Mouse (Mus musculus) adrenal gland, adult 8-10 months (tissue): ENCODE data around the gene Myg1. TPM values are rescaled to one million over a fixed set of nuclear protein-coding genes. Genes with fewer than 3 reads are reported as not detected.
A peak's percentile ranks its signal among the peaks of the same experiment; 100 is the strongest.
"Not testable (repeated sequence)": the region's sequence is repeated elsewhere in the genome, so short reads cannot be mapped to it uniquely, and the experiment has no call there.

Experiments used
- DNase-seq: peaks from one replicate; pipeline ENCODE4 v3.0.0; 2022
- total RNA-seq, 4 experiments: library from RNA; stranded (reverse); gene quantifications; 2 replicates each; pipeline ENCODE4 v1.2.4; 2022

The Myg1 gene
- 10 to 100 TPM; 65.4 to 96.8 (median 89.3) TPM for total RNA-seq

DNA sequence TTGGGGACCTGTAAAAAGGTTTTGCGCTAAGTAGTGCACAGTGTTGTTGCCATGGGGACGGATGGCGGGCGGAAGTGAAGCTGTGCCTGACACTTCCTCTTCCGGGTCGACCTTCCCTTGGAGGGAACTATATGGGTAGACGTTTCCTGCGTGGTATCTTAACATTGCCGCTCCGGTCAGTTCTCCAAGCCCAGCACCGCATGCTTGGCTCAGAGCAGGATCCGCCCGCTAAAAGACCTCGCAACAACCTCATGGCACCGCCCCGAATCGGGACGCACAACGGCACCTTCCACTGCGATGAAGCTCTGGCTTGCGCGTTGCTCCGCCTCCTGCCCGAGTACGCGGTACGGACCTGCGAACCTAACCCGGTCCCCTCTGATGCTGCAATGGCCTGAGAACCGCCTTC is at the start of gene Myg1:
Gene Myg1 (plus strand): TSS at position 100 of the 406 bp plus-strand sequence.
- peak; percentile 80 for DNase-seq

DNA sequence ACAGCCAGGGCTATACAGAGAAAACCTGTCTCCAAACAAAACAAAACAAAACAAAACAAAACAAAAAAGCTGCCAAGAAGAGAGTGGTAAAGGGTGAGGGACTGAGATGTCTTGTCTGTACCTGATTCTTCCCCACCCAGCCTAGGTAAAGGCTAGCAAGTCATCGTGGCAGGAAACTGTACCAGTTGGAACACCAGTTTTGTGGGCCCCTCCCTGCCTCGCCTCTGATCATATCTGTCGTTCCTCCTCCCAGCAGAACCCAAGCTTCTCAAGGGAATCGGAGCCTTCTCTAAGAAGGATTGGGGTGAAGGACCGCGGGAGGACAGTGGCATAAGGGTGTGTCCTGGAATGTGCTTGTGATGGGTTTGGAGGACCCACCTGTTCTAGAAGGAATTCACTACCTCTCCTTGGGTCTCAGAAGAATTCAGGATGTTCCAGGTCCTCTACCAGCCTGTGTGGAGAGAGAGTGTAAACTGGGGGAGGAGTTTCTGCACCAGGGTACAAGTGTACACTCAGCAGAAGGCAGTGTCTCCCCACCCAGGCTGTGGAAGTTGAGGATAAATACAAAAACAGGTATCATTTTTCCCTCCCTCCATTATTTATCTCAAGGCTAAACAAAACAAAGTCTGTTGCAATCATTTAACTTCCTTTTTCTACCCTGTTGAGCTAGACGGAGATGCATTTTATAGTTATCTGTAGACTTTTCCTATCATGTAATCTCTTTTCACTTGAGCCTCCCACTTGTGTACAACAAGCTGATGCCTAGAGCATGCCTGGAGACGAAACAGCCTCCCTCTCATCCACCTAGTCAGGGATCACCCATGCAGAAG is 48.8 kb upstream of the Myg1 start:
- DNase-seq = no peak

DNA sequence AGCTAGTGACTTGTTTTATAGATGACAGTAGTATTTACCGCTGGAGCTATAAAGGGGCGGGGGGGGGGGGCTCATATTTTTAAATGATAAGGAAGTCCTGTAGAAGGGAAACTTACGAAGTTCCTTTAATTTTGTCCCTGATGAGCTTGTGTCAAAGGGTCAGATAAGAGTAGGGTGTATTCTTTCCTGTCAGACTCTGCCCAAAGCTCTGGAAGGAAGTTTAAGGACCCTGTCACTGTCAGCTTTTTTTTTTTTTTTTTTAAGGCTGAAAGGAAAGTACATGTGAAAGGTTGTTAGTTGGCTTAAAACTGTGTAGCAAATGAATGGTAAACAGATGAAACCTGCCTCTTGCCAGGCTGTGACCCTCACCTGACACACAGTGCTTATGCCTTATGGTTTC is 47.9 kb upstream of the Myg1 start:
- no peak for DNase-seq

DNA sequence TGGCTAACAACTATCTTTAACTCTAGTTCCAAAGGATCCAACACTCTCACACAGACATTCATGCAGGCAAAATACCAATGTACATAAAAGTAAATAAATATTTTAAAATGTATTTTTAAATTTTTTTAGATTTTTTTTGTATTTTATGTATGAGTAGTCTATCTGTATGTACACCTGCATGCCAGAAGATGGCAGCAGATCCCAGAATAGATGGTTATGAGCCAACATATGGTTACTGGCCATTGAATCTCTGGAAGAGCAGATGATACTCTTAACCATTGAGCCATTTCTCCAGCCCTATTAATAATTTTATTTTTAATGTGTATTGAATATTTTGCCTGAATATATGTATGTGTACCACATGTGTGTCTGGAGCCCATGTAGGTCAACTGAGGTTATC is 44.1 kb upstream of the Myg1 start:
- no peak for DNase-seq

DNA sequence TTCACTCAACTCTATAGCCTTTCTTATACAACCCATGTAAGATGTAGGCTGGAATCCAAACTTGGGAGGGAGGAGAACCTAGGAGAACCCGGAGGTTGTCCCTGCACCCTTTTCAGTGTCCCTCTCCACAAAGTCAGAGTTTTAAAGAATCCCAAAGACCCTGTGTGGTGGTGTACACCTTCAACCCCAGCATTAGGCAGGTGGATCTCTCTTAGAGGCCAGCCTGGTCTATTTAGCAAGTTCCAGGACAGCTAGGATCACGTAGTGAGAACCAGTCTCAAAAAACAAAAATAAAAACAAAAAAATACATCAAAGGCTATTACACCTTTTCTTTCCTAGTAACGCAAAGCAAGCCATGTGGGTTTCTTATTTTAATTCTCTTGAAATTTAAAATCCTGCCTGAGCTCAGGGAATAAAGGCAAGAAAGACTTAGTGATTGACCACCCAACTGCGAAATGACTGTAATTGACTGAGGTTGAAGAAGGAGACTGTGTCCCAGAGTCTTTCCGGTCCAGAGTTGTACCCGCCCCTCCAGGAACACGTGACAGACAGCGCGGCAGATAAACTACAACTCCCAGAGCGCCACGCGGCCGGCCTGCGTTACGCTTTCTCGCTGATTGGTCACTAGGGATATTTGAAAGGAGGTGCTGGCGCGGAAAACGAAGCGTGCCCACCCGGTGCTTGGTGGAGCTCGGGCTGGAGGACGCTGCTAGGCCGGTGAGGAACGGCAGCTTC is 35.7 kb upstream of the Myg1 start, which contains the start of gene Espl1:
Gene Espl1 (plus strand): TSS at position 634 of the 735 bp plus-strand sequence.
- DNase-seq = peak; percentile 90

DNA sequence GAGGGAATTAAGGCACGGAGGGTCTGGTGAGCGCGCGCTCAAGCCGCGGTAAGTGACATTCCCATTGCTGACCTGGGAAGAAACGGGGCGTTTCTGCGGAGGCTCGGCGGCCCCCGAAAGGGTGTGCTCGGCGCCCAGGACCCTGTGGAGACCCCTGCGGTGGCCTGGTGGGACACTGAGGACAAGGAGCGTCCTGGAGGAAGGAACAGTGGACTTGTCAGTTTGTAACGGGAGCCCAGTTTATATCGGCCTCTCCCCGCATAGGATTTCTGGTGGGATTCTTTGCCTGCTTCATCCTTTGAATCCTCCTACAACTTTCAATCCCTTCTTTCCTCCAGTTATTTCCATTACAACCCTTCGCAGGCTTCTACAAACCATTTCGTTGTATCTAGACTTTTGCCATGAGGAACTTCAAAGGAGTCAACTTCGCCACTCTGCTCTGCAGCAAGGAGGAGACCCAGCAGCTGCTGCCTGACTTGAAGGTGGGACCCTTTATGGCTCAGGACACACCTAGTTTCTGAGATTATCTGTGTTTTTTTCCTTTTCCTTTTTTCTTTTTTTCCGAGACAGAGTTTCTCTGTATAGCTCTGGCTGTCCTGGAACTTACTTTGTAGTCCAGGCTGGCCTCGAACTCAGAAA is 35.0 kb upstream of the Myg1 start:
- DNase-seq = no peak

DNA sequence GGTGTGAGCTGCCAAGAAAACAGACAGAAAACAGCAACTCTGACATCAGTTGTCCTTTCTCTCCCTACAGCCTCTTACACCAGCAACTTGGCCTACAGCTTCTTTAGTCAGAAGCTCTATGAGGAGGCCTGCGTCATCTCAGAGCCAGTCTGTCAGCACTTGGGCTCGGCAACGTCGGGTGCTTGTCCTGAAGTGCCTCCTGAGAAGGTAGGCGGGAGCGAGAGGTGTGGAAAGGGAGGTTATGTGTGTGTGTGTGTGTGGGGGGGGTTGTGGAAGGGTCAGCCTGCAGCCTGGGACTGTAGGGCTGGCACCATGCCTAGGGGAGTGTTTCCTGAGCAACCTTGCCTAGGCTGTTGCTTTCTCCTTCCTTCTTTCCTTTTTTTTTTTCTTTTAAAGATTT is 29.0 kb upstream of the Myg1 start:
- no peak for DNase-seq

DNA sequence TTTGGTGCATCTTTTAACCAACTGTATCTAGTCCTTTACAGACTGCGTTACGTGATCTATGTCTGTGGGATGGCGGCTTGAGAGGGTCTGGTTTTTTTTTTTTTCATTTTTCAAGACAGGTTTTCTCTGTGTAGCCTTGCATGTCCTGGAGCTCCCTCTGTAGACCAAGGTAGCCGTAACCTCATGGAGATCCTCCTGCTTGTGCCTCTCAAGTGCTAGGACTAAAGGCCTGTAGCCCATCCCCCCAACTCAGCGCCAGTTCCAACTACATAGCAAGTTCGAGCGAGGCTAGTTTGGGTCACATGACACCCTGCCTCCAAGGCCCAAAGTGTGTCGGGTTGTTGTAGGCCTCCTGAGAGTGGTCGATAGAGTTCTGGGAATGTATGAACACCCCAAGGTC is 22.8 kb upstream of the Myg1 start:
- DNase-seq = no peak

DNA sequence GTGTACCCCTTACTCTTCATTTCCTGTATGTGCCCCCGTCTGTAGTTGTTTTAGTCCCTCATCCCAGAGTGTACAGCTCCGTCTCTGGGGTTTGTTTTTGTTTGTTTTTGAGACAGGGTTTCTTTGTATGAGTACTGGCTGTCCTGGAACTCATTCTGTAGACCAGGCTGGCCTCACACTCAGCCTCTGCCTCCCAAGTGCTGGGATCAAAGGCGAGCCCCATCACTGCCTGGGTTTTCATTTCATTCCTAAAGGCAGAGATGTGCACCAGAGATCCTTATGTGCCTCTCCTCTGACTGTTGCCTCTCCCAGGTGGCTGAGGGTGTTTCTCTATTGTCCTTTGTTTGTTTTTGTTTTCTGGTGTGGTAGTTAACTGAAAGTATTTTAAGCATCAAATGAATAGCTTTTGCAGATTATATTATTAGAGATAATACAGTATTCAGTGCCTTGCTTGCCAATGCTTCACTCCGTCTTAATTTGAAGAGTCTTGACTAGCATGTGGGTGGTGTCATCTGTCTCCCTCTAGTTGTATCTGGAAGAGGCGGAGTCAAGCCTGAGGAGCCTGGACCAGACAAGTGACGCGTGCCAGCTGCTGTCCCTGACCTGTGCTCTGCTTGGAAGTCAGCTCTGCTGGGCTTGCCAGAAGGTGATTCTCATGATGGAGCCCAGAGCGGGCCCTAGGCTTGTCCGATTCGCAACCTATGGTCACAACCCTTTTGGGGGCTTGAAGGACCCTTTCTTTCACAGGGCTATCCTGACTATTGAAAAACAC is 21.2 kb upstream of the Myg1 start:
- DNase-seq = peak; percentile 49

DNA sequence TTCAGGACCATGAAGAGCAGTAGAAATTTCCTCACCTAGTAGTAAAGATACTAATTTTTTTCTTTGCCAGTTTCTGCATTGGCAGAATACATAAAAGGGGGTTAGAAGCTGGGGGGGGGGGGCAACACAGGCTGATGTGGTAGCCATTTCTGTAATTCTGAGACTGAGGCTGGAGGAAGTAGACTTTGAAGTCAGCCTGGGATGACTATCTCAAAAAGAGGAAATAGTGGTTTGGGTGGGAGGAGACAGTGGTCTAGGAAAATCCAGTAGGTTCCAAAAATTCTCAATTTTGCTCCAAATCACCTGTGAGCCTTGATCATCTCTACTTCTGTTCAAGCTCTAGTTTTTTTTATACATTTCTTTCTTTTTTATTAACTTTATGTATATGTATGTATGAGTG is 20.0 kb upstream of the Myg1 start:
- DNase-seq = no peak

DNA sequence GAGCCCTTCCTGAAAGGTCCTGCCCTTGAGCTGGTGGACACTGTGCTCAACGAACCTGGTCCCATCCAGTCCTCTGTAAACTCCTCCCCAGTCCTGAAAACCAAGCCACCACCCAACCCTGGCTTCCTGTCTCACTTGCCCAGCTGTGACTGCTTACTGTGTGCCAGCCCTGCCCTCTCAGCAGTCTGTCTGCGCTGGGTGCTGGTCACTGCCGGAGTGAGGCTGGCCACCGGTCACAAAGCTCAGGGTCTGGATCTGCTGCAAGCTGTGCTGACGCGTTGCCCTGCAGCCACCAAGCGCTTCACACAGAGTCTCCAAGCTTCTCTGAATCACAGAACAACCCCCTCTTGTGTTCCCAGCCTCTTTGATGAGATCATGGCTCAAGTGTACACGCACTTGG is 16.2 kb upstream of the Myg1 start:
- no peak for DNase-seq

DNA sequence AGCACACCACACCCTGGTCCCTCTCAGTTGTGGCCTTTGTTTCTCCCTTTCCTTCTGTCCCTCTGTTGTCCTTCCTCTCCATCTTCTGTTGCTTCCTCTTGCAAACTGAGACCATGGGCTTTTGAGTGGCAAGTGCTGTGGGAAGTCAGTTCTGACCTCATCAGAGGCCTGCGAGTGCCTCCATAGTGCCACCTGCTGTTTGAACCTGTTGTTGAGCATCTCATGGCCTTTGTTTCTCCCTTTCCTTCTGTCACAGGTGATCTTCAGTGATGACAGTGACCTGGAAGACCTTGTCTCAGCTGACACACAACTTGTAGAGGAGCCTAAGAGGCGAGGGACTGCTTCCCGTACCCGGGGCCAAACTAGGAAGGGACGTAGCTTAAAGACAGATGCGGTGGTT is 15.2 kb upstream of the Myg1 start:
- DNase-seq = peak; percentile 33

DNA sequence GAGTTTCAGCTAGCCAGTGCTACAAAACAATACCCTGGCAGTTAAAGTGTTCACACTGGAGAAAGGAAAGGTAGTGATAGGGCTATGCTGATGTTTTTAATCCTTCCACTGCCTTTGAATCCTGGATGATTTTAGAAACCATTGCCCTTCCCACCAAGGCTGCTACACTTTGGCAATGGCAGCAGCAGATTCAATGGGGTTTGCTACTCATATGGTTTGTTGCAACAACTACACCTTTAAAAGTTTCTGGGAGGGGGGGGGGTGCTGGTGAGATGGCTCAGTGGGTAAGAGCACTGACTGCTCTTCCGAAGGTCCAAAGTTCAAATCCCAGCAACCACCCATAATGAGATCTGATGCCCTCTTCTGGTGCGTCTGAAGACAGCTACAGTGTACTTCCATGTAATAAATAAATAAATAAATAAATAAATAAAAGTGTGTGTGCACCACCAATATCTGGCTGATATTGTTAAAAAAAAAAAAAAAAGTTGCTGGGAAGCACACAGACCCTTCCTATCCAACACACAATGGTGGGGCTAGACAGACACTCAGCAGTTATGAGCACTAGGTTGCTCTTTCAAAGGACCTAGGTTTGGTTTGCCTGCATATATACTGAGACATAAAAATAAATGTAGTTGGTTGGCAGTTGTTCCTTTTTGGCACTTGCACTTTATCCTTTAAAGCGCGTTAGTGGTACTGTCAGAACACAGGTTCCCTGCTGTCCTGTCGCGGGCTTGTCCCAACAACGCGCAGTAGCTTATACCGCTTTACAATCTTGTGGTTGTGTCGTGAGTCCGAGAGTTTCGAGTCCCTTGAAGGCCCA is 6.6 kb upstream of the Myg1 start:
- DNase-seq = no peak

DNA sequence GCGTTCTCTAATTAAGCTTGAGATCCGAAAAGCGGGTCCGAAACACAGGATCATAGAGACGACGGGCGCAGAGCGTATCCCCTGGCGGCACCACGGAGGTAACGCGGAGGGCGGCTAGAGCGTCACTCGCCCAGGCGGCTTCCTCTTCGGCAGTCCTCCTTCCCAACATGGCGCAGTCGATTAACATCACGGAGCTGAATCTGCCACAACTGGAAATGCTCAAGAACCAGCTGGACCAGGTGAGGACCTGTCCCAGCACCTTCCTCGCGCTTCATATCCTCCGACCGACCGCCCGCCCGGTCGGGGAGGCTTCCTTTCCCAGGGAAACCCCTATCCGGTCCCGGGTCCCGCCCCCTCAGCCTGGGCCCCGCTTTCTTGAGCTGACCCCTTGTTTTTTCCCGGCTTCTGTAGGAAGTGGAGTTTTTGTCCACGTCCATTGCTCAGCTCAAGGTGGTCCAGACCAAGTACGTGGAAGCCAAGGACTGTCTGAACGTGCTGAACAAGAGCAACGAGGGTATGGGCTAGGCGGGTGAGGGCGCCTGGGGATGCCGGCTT is 5.4 kb upstream of the Myg1 start, which contains the start of gene Pfdn5:
Gene Pfdn5 (plus strand): TSS at position 95 of the 555 bp plus-strand sequence.
- DNase-seq = peak; percentile 76

DNA sequence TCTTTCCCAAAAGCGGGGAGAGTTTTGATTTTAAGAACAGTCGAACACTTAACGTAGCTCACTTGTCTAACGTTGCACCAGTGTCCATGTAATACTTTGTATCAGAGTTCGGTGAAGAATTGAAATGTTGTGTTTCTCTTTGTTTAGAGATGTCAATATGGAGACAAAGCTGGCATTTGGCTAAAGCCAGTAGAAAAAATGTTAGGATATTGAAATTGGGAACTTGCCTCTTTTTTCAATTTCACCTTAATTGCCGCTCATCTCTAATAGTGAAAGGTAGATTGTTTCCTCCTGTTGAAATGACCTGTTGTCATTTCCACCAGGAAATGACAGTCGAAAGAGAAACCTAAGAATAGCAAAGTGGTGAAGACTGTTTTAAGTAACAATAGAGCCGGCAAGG is 4.6 kb upstream of the Myg1 start:
- DNase-seq = no peak

DNA sequence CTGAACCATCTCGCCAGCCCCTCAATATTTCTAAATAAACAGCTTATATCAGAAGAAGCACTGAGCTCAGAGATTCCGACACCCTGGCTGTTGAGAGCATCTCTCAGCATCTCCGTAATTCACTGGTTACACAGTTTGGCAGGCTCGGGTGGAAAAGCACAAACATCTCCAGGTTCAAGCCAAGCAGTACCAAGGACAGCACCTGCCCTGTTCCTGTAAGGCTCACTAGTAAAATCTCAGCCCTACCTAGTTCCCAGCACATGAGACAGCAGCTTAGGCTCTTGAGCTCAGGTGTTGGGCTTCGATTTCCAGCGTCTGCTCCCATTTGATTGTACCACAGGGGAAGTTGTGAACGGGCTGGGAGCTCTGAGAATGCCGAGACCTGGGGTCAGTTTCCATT is 3.7 kb downstream of the Myg1 start:
- DNase-seq = no peak

DNA sequence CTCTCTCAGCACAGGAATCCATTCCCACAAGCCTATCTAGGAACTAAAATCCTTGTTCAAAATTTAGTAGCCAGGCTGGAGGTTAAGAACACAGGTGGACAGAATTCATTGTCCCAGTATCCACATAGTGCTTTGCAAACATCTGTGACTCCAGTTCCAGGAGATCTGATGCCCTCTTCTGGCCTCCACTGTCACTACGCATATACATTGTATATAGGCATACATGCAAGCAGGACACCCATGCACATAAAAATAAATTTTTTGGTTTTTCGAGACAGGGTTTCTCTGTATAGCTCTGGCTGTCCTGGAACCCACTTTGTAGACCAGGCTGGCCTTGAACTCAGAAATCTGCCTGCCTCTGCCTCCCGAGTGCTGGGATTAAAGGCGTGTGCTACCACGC is 4.4 kb downstream of the Myg1 start:
- DNase-seq = not testable (repeated sequence)

DNA sequence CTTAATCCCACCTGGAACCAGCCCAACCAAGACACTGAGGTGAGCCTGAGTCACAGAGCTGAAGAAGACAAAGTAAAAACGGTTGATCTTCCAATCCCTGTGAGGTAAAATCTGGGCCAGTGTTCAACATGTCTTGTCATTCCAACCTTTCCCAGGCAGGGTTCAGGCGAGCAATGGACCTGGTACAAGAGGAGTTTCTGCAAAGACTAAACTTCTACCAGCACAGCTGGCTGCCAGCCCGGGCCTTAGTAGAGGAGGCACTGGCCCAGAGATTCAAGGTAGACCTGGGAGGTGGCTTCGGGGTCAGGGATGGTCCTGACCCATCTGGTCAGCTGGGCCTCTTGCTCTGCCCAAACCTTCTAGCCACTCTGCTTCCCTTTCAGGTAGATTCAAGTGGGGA is 5.4 kb downstream of the Myg1 start:
- DNase-seq = no peak

DNA sequence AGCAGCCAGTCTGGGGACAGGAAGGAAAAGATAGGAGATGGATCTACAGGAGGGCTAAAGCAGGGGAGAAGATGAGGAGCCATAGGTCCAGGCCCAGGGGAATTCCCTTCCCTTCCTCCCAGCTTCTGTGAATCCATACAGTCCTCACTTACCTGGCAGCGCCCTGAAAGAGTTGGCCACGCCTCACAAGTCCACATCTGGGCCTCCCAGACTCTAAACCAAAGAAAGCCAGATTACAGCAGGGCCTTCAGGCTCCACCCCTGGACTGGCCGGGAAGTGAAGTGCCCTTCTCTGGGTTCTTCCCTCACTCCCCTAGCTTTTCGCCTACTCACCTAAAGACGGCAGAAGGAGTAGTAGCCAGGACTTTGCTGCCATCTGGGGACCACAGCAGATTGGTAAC is 8.1 kb downstream of the Myg1 start:
- DNase-seq = no peak

DNA sequence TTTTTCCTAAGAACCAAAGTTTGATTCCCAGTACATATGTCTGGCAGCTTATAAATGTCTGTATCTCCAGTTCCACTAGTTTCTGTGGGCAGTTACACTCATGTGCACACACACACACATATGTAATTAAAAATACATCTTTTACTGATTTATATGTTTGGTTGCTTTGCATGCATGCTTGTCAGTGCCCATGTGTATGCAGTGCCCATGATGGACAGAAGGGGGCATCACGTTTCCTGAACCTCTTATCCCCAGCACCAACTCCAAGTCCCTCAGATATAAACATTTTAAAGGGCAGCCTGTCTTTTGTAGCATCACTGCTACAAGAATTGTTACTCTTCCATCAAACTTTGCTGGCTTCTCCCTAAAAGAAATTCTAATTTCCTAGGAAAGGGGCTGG is 10.1 kb downstream of the Myg1 start:
- no peak for DNase-seq

DNA sequence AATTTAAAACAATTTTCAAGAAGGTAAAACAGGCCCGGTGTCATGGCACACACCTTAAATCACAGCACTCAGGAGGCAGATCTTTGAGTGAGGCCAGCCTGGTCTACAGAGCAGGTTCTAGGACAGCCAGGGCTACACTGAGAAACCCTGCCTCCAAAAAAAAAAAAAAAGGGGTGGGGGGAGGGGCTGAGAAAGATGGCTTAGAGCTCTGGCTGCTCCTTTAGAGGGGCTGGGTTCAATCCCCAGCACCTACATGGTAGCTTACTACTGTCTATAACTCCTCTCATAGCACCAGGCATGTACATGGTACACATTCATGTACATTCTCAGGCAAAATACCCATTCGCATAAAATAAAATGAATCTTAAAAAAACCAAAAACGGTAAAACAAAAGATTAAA is 13.0 kb downstream of the Myg1 start:
- no peak for DNase-seq
